Mouse (Mus musculus): ENCODE data around the gene Ogdh.

- TF ChIP-seq CTCF (IDR thresholded peaks at IDR 0.05; ENCODE audit: low read depth) (no peak), EP300 (IDR thresholded peaks at IDR 0.05; ENCODE audit: low read depth) (no peak)
These were observed 1.3 kb upstream of the Ogdh start for GRCm38 (mm10) chr11:6290138-6290537.

All from liver, postnatal 0 days (tissue).